Mouse (Mus musculus) limb, embryonic 14.5 days (tissue): ENCODE results near the gene Herpud1. TPM values are rescaled to one million over a fixed set of nuclear protein-coding genes. Genes with fewer than 3 reads are reported as not detected.

Source experiments
- ATAC-seq: fragments of 200-750 bp; cut with Nextera tagmentation; 2 replicates; pipeline ENCODE4 v1.8.0; 2017; ENCODE audit warnings: low read depth, moderate number of reproducible peaks, moderate TSS enrichment; ENCODE audit not compliant: low FRiP score
- DNase-seq: peaks from one replicate; pipeline ENCODE4 v3.0.0-alpha.2; 2015; ENCODE audit warnings: low spot score
- H3K27ac ChIP-seq: fragments of 300-500 bp; sonication (generic); replicated peaks from 2 replicates; pipeline ENCODE4 v1.5.1; 2014; ENCODE audit warnings: low read depth, mild to moderate bottlenecking, low read length, moderate library complexity, mixed read lengths
- H3K27me3 ChIP-seq: fragments of 300-500 bp; sonication (generic); 2 replicates; pipeline ENCODE4 v1.6.1; 2014; ENCODE audit warnings: low read length, mixed read lengths; ENCODE audit not compliant: control insufficient read depth, insufficient read depth
- H3K36me3 ChIP-seq: fragments of 300-500 bp; sonication (generic); 2 replicates; pipeline ENCODE4 v1.6.1; 2014; ENCODE audit warnings: mild to moderate bottlenecking, low read length, moderate library complexity, mixed read lengths; ENCODE audit not compliant: control insufficient read depth, insufficient read depth
- H3K4me1 ChIP-seq: fragments of 300-500 bp; sonication (generic); 2 replicates; pipeline ENCODE4 v1.6.1; 2014; ENCODE audit warnings: antibody characterized with exemption, low read length, mixed read lengths; ENCODE audit not compliant: control insufficient read depth, insufficient read depth
- H3K4me2 ChIP-seq: fragments of 300-500 bp; sonication (generic); replicated peaks from 2 replicates; pipeline ENCODE4 v1.6.1; 2014; ENCODE audit warnings: low read depth, mild to moderate bottlenecking, low read length, moderate library complexity; ENCODE audit not compliant: severe bottlenecking
- H3K4me3 ChIP-seq: fragments of 300-500 bp; sonication (generic); replicated peaks from 2 replicates; pipeline ENCODE4 v1.5.1; 2014; ENCODE audit warnings: low read length
- H3K9ac ChIP-seq: fragments of 300-500 bp; sonication (generic); 2 replicates; pipeline ENCODE4 v1.6.1; 2014; ENCODE audit warnings: mild to moderate bottlenecking, low read depth, low read length, moderate library complexity; ENCODE audit not compliant: severe bottlenecking
- H3K9me3 ChIP-seq: fragments of 300-500 bp; sonication (generic); 2 replicates; pipeline ENCODE4 v1.6.1; 2016; ENCODE audit warnings: low read length; ENCODE audit not compliant: control insufficient read depth
- POLR2A ChIP-seq: fragments of 200-500 bp; IDR thresholded peaks from 2 replicates; pipeline ENCODE4 v1.8.0; 2012; ENCODE audit warnings: inconsistent platforms, mild to moderate bottlenecking, moderate library complexity, borderline replicate concordance; ENCODE audit not compliant: insufficient read depth, insufficient read length; ENCODE audit errors: extremely low read depth
- WGBS: fragments of 180-500 bp; shearing (Covaris S2); extraction: QIAGEN DNeasy Blood & Tissue Kit; methylation state at CpG from one replicate; pipeline ENCODE4 v1.1.7; 2014; 5-methylcytosine and 5-hydroxymethylcytosine counted together
- polyA plus RNA-seq, 2 experiments: library from polyadenylated mRNA; depleted of rRNA in 1 of 2; stranded (reverse) in 1 of 2; unstranded in 1 of 2; fragments of >200 nt; fragmentation: Nextera tagmentation in 1 of 2; extraction: Ambion mirVana in 1 of 2; gene quantifications; 2 replicates each; pipeline versions ENCODE4 v1.2.1 to v1.2.3; 2012 to 2014

Gene Herpud1
- polyA plus RNA-seq, 2 experiments: 72.9 to 84.1 TPM

GRCm38 (mm10) chr8:94375551-94375991, 10.7 kb upstream of the Herpud1 start:
- H3K9me3 ChIP-seq: no peaks in the 10 kb centered on the region
- H3K4me2 ChIP-seq: no peak overlapping the region
- 18% methylated on average over 3 of the region's 3 CpGs for WGBS
- no peak for ATAC-seq
- no peaks in the 10 kb centered on the region for H3K36me3 ChIP-seq
- H3K27me3 ChIP-seq: no peaks in the 10 kb centered on the region
- H3K4me1 ChIP-seq: peaks cover 4% of the 10 kb centered on the region; the same call in 1 of the 2 replicates
- no peak for TF ChIP-seq POLR2A
- H3K27ac ChIP-seq: no peak overlapping the region
- no peak overlapping the region for H3K9ac ChIP-seq
- H3K4me3 ChIP-seq: no peak overlapping the region
- DNase-seq: no peak

- ATAC-seq (no peak), DNase-seq (no peak)
- no peak overlapping the region for H3K4me3 ChIP-seq
- 77% methylated on average over 3 of the region's 3 CpGs for WGBS
- H3K4me2 ChIP-seq: no peak overlapping the region
- no peak for TF ChIP-seq POLR2A
- no peak overlapping the region for H3K9ac ChIP-seq
- no peaks in the 10 kb centered on the region for H3K9me3 ChIP-seq
- no peaks in the 10 kb centered on the region for H3K27me3 ChIP-seq
- no peak overlapping the region for H3K27ac ChIP-seq
- no peaks in the 10 kb centered on the region for H3K36me3 ChIP-seq
- peaks cover 4% of the 10 kb centered on the region; the same call in 1 of the 2 replicates for H3K4me1 ChIP-seq
Observed at GRCm38 (mm10) chr8:94376176-94376575, 10.1 kb upstream of the Herpud1 start.

- H3K4me1 ChIP-seq: peaks cover 4% of the 10 kb centered on the region; the same call in 1 of the 2 replicates
Observed at GRCm38 (mm10) chr8:94376580-94376979, 9.7 kb upstream of the Herpud1 start.

GRCm38 (mm10) chr8:94377031-94377430, 9.2 kb upstream of the Herpud1 start:
- no peak for TF ChIP-seq POLR2A
- DNase-seq: no peak
- no peak overlapping the region for H3K27ac ChIP-seq
- H3K4me1 ChIP-seq: peaks cover 4% of the 10 kb centered on the region; the same call in 1 of the 2 replicates
- H3K4me3 ChIP-seq: no peak overlapping the region
- H3K9me3 ChIP-seq: no peaks in the 10 kb centered on the region
- H3K27me3 ChIP-seq: no peaks in the 10 kb centered on the region
- H3K4me2 ChIP-seq: no peak overlapping the region
- WGBS: 79% methylated on average over 4 of the region's 4 CpGs
- H3K36me3 ChIP-seq: no peaks in the 10 kb centered on the region
- ATAC-seq: no peak
- no peak overlapping the region for H3K9ac ChIP-seq

More at GRCm38 (mm10) chr8:94376580-94376979, 9.7 kb upstream of the Herpud1 start:
- Histone ChIP-seq H3K36me3 (no peaks in the 10 kb centered on the region), H3K27ac (no peak overlapping the region), H3K4me3 (no peak overlapping the region), H3K9ac (no peak overlapping the region), H3K4me2 (no peak overlapping the region), H3K9me3 (no peaks in the 10 kb centered on the region), H3K27me3 (no peaks in the 10 kb centered on the region)
- ATAC-seq (no peak), DNase-seq (no peak)
- no peak for TF ChIP-seq POLR2A
- WGBS: 93% methylated on average over 2 of the region's 2 CpGs

GRCm38 (mm10) chr8:94377714-94378205, 8.5 kb upstream of the Herpud1 start:
- Histone ChIP-seq H3K4me3 (no peak overlapping the region), H3K27ac (peak overlapping the region; percentile 40; the same call in 1 of the 2 replicates), H3K9me3 (no peaks in the 10 kb centered on the region), H3K4me2 (no peak overlapping the region), H3K4me1 (peaks cover 4% of the 10 kb centered on the region; the same call in 1 of the 2 replicates), H3K9ac (no peak overlapping the region), H3K27me3 (no peaks in the 10 kb centered on the region), H3K36me3 (no peaks in the 10 kb centered on the region)
- ATAC-seq: peak; percentile 88
- no peak for TF ChIP-seq POLR2A
- peak; percentile 67 for DNase-seq
- 36% methylated on average over 11 of the region's 11 CpGs for whole genome bisulfite sequencing
